Mouse (Mus musculus): ENCODE results near the gene Tdg. TPM values are rescaled to one million over a fixed set of nuclear protein-coding genes. Genes with fewer than 3 reads are reported as not detected.

The Tdg gene
- polyA plus RNA-seq, 1 experiment from 2014 or later: 22.3 TPM

GRCm38 (mm10) chr10:82670205-82670604 lies 40.6 kb downstream of the Tdg start:
- Histone ChIP-seq H3K4me3 (ENCODE audit: low read depth, low read length) (no peak overlapping the region), H3K9me3 (ENCODE audit: low read length) (no peaks in the 10 kb centered on the region), H3K27ac (ENCODE audit: low read depth) (no peak overlapping the region), H3K36me3 (replicated peaks; ENCODE audit: insufficient read depth, low read length) (no peaks in the 10 kb centered on the region), H3K4me1 (ENCODE audit: insufficient read depth) (0 out of 2 replicates have a peak, but pooled peaks cover 4% of the 10 kb centered on the region), H3K9ac (replicated peaks) (no peak overlapping the region), H3K4me2 (ENCODE audit: low read depth, low read length) (no peak overlapping the region), H3K27me3 (ENCODE audit: insufficient read depth, low read length) (no peaks in the 10 kb centered on the region)
- TF ChIP-seq CTCF (IDR thresholded peaks at IDR 0.05; ENCODE audit: low read depth) (no peak), EP300 (IDR thresholded peaks at IDR 0.05; ENCODE audit: low read depth) (no peak)
- 44% methylated on average over 6 of the region's 6 CpGs for WGBS (ENCODE audit: insufficient replicate concordance)
- ATAC-seq (no peak), DNase-seq (no peak)

- Histone ChIP-seq H3K27me3 (ENCODE audit: insufficient read depth, low read length) (no peaks in the 10 kb centered on the region), H3K4me2 (ENCODE audit: low read depth, low read length) (no peak overlapping the region), H3K4me3 (ENCODE audit: low read depth, low read length) (no peak overlapping the region), H3K9me3 (ENCODE audit: low read length) (no peaks in the 10 kb centered on the region), H3K27ac (ENCODE audit: low read depth) (no peak overlapping the region), H3K4me1 (ENCODE audit: insufficient read depth) (no peaks in the 10 kb centered on the region), H3K9ac (replicated peaks) (no peak overlapping the region), H3K36me3 (replicated peaks; ENCODE audit: insufficient read depth, low read length) (no peaks in the 10 kb centered on the region)
- TF ChIP-seq CTCF (IDR thresholded peaks at IDR 0.05; ENCODE audit: low read depth) (no peak), EP300 (IDR thresholded peaks at IDR 0.05; ENCODE audit: low read depth) (no peak)
- ATAC-seq (no peak), DNase-seq (no peak)
- WGBS (ENCODE audit: insufficient replicate concordance): 68% methylated on average over 6 of the region's 6 CpGs
Measured at GRCm38 (mm10) chr10:82676949-82677348, 47.3 kb downstream of the Tdg start.

GRCm38 (mm10) chr10:82680769-82681168 lies 51.1 kb downstream of the Tdg start:
- no peak for DNase-seq
- no peaks in the 10 kb centered on the region for H3K36me3 ChIP-seq (replicated peaks; ENCODE audit: insufficient read depth, low read length)

GRCm38 (mm10) chr10:82681639-82682038 lies 52.0 kb downstream of the Tdg start:
- ATAC-seq (no peak), DNase-seq (no peak)
- H3K4me2 ChIP-seq (ENCODE audit: low read depth, low read length): no peak overlapping the region
- no peaks in the 10 kb centered on the region for H3K4me1 ChIP-seq (ENCODE audit: insufficient read depth)
- no peaks in the 10 kb centered on the region for H3K27me3 ChIP-seq (ENCODE audit: insufficient read depth, low read length)
- H3K9me3 ChIP-seq (ENCODE audit: low read length): no peaks in the 10 kb centered on the region
- TF ChIP-seq EP300 (IDR thresholded peaks at IDR 0.05; ENCODE audit: low read depth): no peak
- TF ChIP-seq CTCF (IDR thresholded peaks at IDR 0.05; ENCODE audit: low read depth): no peak
- WGBS (ENCODE audit: insufficient replicate concordance): 76% methylated on average over 7 of the region's 7 CpGs
- H3K4me3 ChIP-seq (ENCODE audit: low read depth, low read length): no peak overlapping the region
- no peak overlapping the region for H3K9ac ChIP-seq (replicated peaks)
- no peak overlapping the region for H3K27ac ChIP-seq (ENCODE audit: low read depth)
- H3K36me3 ChIP-seq (replicated peaks; ENCODE audit: insufficient read depth, low read length): no peaks in the 10 kb centered on the region

More at GRCm38 (mm10) chr10:82680769-82681168, 51.1 kb downstream of the Tdg start:
- TF ChIP-seq EP300 (IDR thresholded peaks at IDR 0.05; ENCODE audit: low read depth) (no peak), CTCF (IDR thresholded peaks at IDR 0.05; ENCODE audit: low read depth) (no peak)
- no peaks in the 10 kb centered on the region for H3K4me1 ChIP-seq (ENCODE audit: insufficient read depth)
- H3K4me3 ChIP-seq (ENCODE audit: low read depth, low read length): no peak overlapping the region
- 83% methylated on average over 5 of the region's 5 CpGs for WGBS (ENCODE audit: insufficient replicate concordance)
- no peaks in the 10 kb centered on the region for H3K27me3 ChIP-seq (ENCODE audit: insufficient read depth, low read length)
- no peak for ATAC-seq
- no peak overlapping the region for H3K27ac ChIP-seq (ENCODE audit: low read depth)
- H3K4me2 ChIP-seq (ENCODE audit: low read depth, low read length): no peak overlapping the region
- no peak overlapping the region for H3K9ac ChIP-seq (replicated peaks)
- H3K9me3 ChIP-seq (ENCODE audit: low read length): no peaks in the 10 kb centered on the region

- Histone ChIP-seq H3K4me1 (ENCODE audit: insufficient read depth) (peaks cover 2% of the 10 kb centered on the region; the same call in 1 of the 2 replicates), H3K4me2 (ENCODE audit: low read depth, low read length) (no peak overlapping the region), H3K27me3 (ENCODE audit: insufficient read depth, low read length) (no peaks in the 10 kb centered on the region), H3K9ac (replicated peaks) (no peak overlapping the region), H3K9me3 (ENCODE audit: low read length) (no peaks in the 10 kb centered on the region), H3K4me3 (ENCODE audit: low read depth, low read length) (no peak overlapping the region), H3K36me3 (replicated peaks; ENCODE audit: insufficient read depth, low read length) (no peaks in the 10 kb centered on the region), H3K27ac (ENCODE audit: low read depth) (no peak overlapping the region)
- peak; percentile 53 for ATAC-seq
- TF ChIP-seq EP300 (IDR thresholded peaks at IDR 0.05; ENCODE audit: low read depth) (no peak), CTCF (IDR thresholded peaks at IDR 0.05; ENCODE audit: low read depth) (no peak)
- 42% methylated on average over 2 of the region's 2 CpGs for WGBS (ENCODE audit: insufficient replicate concordance)
- DNase-seq: no peak
Measured at GRCm38 (mm10) chr10:82685440-82685839, 55.8 kb downstream of the Tdg start.

- no peak for ATAC-seq
- TF ChIP-seq EP300 (IDR thresholded peaks at IDR 0.05; ENCODE audit: low read depth) (no peak), CTCF (IDR thresholded peaks at IDR 0.05; ENCODE audit: low read depth) (no peak)
- Histone ChIP-seq H3K27ac (ENCODE audit: low read depth) (no peak overlapping the region), H3K9me3 (ENCODE audit: low read length) (no peaks in the 10 kb centered on the region), H3K36me3 (replicated peaks; ENCODE audit: insufficient read depth, low read length) (no peaks in the 10 kb centered on the region), H3K4me2 (ENCODE audit: low read depth, low read length) (no peak overlapping the region), H3K4me1 (ENCODE audit: insufficient read depth) (peaks cover 5% of the 10 kb centered on the region; the same call in 1 of the 2 replicates), H3K9ac (replicated peaks) (no peak overlapping the region), H3K27me3 (ENCODE audit: insufficient read depth, low read length) (0 out of 2 replicates have a peak, but pooled peaks cover 3% of the 10 kb centered on the region), H3K4me3 (ENCODE audit: low read depth, low read length) (no peak overlapping the region)
- no peak for DNase-seq
- WGBS (ENCODE audit: insufficient replicate concordance): 48% methylated on average over 7 of the region's 7 CpGs
Measured at GRCm38 (mm10) chr10:82689681-82690211, 60.1 kb downstream of the Tdg start.
